Mouse (Mus musculus) ES-E14 (cell line): ENCODE data around the gene Aak1. TPM values are rescaled to one million over a fixed set of nuclear protein-coding genes. Genes with fewer than 3 reads are reported as not detected.

ENCODE experiments used
- DNase-seq: peaks from one replicate; pipeline ENCODE4 v3.0.0-alpha.2; 2013; ENCODE audit warnings: low read depth, low spot score
- H3K27ac ChIP-seq: 2 replicates; pipeline ENCODE4 v1.5.1; 2012; ENCODE audit warnings: low read depth, mild to moderate bottlenecking, low read length, moderate library complexity, mixed read lengths; ENCODE audit not compliant: poor library complexity, insufficient read depth, severe bottlenecking
- H3K36me3 ChIP-seq: 2 replicates; pipeline ENCODE4 v1.6.1; 2012; ENCODE audit warnings: mild to moderate bottlenecking, low read length, moderate library complexity, mixed read lengths; ENCODE audit not compliant: control insufficient read depth, poor library complexity, insufficient read depth, severe bottlenecking
- H3K4me1 ChIP-seq, 2 experiments: fragments of 150-350 bp in 1 of 2; sonication (generic) in 1 of 2; 2 replicates each; pipeline ENCODE4 v1.6.1; 2012; ENCODE audit warnings: low read length in 2 of 2, mild to moderate bottlenecking in 1 of 2, mixed read lengths in 1 of 2; ENCODE audit not compliant: control insufficient read depth in 2 of 2, insufficient read depth in 2 of 2, poor library complexity in 1 of 2
- H3K4me3 ChIP-seq, 2 experiments: fragments of 150-350 bp in 1 of 2; sonication (generic) in 1 of 2; 2 replicates each; pipeline ENCODE4 v1.5.1; 2012; ENCODE audit warnings: low read length in 2 of 2, low read depth in 1 of 2, mild to moderate bottlenecking in 1 of 2, mixed read lengths in 1 of 2; ENCODE audit not compliant: insufficient read depth in 1 of 2, poor library complexity in 1 of 2, severe bottlenecking in 1 of 2
- H3K9ac ChIP-seq: 2 replicates; pipeline ENCODE4 v1.6.1; 2012; ENCODE audit warnings: low read depth, mild to moderate bottlenecking, low read length, mixed read lengths; ENCODE audit not compliant: poor library complexity, insufficient read depth, severe bottlenecking
- H3K9me3 ChIP-seq: fragments of 150-350 bp; sonication (generic); 2 replicates; pipeline ENCODE4 v1.6.1; 2012; ENCODE audit warnings: low read depth, mild to moderate bottlenecking, low read length; ENCODE audit not compliant: control insufficient read depth, insufficient read depth
- CHD2 ChIP-seq: IDR thresholded peaks from 2 replicates; pipeline ENCODE4 v1.6.1; 2014; ENCODE audit warnings: mild to moderate bottlenecking, low read depth, low read length, inconsistent platforms
- HCFC1 ChIP-seq: IDR thresholded peaks from 2 replicates; pipeline ENCODE4 v1.6.1; 2012; ENCODE audit warnings: low read length, inconsistent platforms, borderline replicate concordance; ENCODE audit not compliant: insufficient read depth
- MAFK ChIP-seq: IDR thresholded peaks from 2 replicates; pipeline ENCODE4 v1.6.1; 2014; ENCODE audit warnings: mild to moderate bottlenecking, low read depth, low read length, inconsistent platforms; ENCODE audit not compliant: insufficient read depth
- ZC3H11A ChIP-seq: IDR thresholded peaks from 2 replicates; pipeline ENCODE4 v1.6.1; 2012; ENCODE audit warnings: low read depth, mild to moderate bottlenecking, inconsistent platforms, low read length, borderline replicate concordance
- ZNF384 ChIP-seq: IDR thresholded peaks from 2 replicates; pipeline ENCODE4 v1.6.1; 2012; ENCODE audit warnings: low read depth, low read length, inconsistent platforms
- in situ Hi-C, 2 experiments: fragments of 600-800 bp; cut with MboI; formaldehyde crosslinking; loops; one replicate each; pipeline ENCODE4 v1.15.1; 2025; ENCODE audit warnings: low sequenced_read_pairs in 2 of 2, inconsistent platforms in 1 of 2; ENCODE audit not compliant: unreplicated experiment in 2 of 2
- total RNA-seq: library from RNA; depleted of rRNA; stranded (reverse); fragments of 300-350 nt; gene quantifications from 2 replicates; pipeline ENCODE4 v1.2.3, GENCODE M21; 2012

Aak1 gene
- total RNA-seq, 1 experiment: 20.0 TPM

GRCm38 (mm10) chr6:86806455-86807086, 42.7 kb upstream of the Aak1 start:
- no peak for DNase-seq
- H3K27ac ChIP-seq: no peak overlapping the region

GRCm38 (mm10) chr6:86812919-86813318, 36.4 kb upstream of the Aak1 start:
- no peak overlapping the region for H3K4me3 ChIP-seq
- H3K27ac ChIP-seq: no peak overlapping the region

More at GRCm38 (mm10) chr6:86806455-86807086, 42.7 kb upstream of the Aak1 start:
- Histone ChIP-seq H3K4me1 (peaks cover 2 to 5% of the 10 kb centered on the region in 2 experiments; a peak in 1 of 4 replicates), H3K9ac (no peak overlapping the region), H3K9me3 (no peaks in the 10 kb centered on the region), H3K4me3 (no peak overlapping the region), H3K36me3 (no peaks in the 10 kb centered on the region)
- in situ Hi-C loops: no loop called here
- no peak for TF ChIP-seq CHD2
- peak; percentile 94 for TF ChIP-seq ZC3H11A

GRCm38 (mm10) chr6:86813341-86813740, 36.0 kb upstream of the Aak1 start:
- DNase-seq: no peak

More at GRCm38 (mm10) chr6:86812919-86813318, 36.4 kb upstream of the Aak1 start:
- peaks cover 9 to 14% of the 10 kb centered on the region in 2 experiments for H3K4me1 ChIP-seq
- DNase-seq: no peak
- no peaks in the 10 kb centered on the region for H3K36me3 ChIP-seq
- H3K9ac ChIP-seq: no peak overlapping the region
- in situ Hi-C loops: no loop called here
- no peak for TF ChIP-seq ZC3H11A
- TF ChIP-seq CHD2: no peak
- no peak for TF ChIP-seq MAFK
- H3K9me3 ChIP-seq: no peaks in the 10 kb centered on the region

GRCm38 (mm10) chr6:86814926-86815325, 34.4 kb upstream of the Aak1 start:
- in situ Hi-C loops: no loop called here
- H3K4me3 ChIP-seq: peak overlapping the region; percentile 31 to 36
- H3K27ac ChIP-seq: peak overlapping the region; percentile 54; the same call in 1 of the 2 replicates
- TF ChIP-seq ZC3H11A: no peak
- no peak for TF ChIP-seq HCFC1
- TF ChIP-seq CHD2: no peak
- TF ChIP-seq ZNF384: no peak
- no peak for TF ChIP-seq MAFK
- DNase-seq: no peak
- H3K36me3 ChIP-seq: no peaks in the 10 kb centered on the region
- no peaks in the 10 kb centered on the region for H3K9me3 ChIP-seq
- peak overlapping the region; percentile 57; the same call in 1 of the 2 replicates for H3K9ac ChIP-seq
- peaks cover 9 to 14% of the 10 kb centered on the region in 2 experiments for H3K4me1 ChIP-seq

More at GRCm38 (mm10) chr6:86813341-86813740, 36.0 kb upstream of the Aak1 start:
- Histone ChIP-seq H3K9me3 (no peaks in the 10 kb centered on the region), H3K36me3 (no peaks in the 10 kb centered on the region), H3K27ac (no peak overlapping the region), H3K9ac (no peak overlapping the region), H3K4me1 (peaks cover 9 to 14% of the 10 kb centered on the region in 2 experiments), H3K4me3 (no peak overlapping the region)
- in situ Hi-C loops: no loop called here
- no peak for TF ChIP-seq ZNF384

- in situ Hi-C loops: no loop called here
- Histone ChIP-seq H3K27ac (peak overlapping the region; percentile 54; the same call in 1 of the 2 replicates), H3K4me1 (peaks cover 9 to 15% of the 10 kb centered on the region in 2 experiments), H3K36me3 (no peaks in the 10 kb centered on the region), H3K9ac (peak overlapping the region; percentile 57; the same call in 1 of the 2 replicates), H3K9me3 (no peaks in the 10 kb centered on the region), H3K4me3 (peak overlapping the region; percentile 31 to 36)
- DNase-seq: peak; percentile 47
- no peak for TF ChIP-seq MAFK
Observed at GRCm38 (mm10) chr6:86815436-86815835, 33.9 kb upstream of the Aak1 start.
